In the genomic region with DNA sequence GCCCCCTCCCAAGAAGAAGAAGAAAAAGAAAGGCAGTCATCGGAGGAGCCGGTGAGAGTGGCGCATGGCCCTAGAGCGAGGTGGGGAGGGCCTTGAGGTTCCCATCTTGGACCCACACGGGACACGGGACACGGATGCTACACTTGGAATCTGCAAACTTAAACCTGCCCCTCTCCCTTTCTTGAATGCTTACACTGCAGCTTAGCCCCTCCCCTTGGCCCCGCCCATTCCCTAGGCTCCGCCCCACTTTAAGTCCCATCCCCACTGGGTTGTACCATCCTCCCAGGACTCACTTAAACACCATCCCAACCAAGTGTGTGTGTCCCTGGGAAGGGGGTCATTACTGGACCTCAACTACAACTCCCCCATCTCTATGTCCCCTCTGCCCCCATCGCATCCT, we compare ENCODE assay signal across 13 mouse cellular contexts. TPM values are rescaled to one million over a fixed set of nuclear protein-coding genes. Genes with fewer than 3 reads are reported as not detected.
A peak's percentile ranks its signal among the peaks of the same experiment; 100 is the strongest.
DNase-seq lines count a peak whose midpoint lies in the region; ATAC-seq and TF ChIP-seq lines count a peak whose summit lies in the region.
"Had no signal": no experiment of that assay in that cellular context is flagged by ENCODE, and none has a peak within 500 bp of the region (broad histone marks: within the 10 kb centered on the region; RNA-seq: fewer than 3 reads in every experiment).

No protein-coding gene starts in this region.

- TF ChIP-seq CTCF in gastrocnemius, adult 2 months (IDR thresholded peaks at IDR 0.05), result no peak

- no peak for DNase-seq in forebrain, embryonic 10.5 days (ENCODE audit: extremely low spot score, low spot score)
- peak; percentile 37 for DNase-seq in retina, postnatal 1 day
- DNase-seq in retina, embryonic 14.5 days (ENCODE audit: low spot score), result no peak
- no peak for DNase-seq in cerebellum, postnatal 10 days
- DNase-seq in gastrocnemius, adult 2 months, result no peak
- no peak for DNase-seq in spleen, adult 12 weeks (ENCODE audit: low spot score)
- DNase-seq: heart, adult 11 months; kidney, adult 9 months; left cerebral cortex, postnatal 4 days had no signal

- H3K4me2 ChIP-seq in forebrain, embryonic 16.5 days (ENCODE audit: low read length), result no peak overlapping the region
- H3K4me2 ChIP-seq in limb, embryonic 12.5 days, result peak overlapping the region; percentile 15; the same call in 1 of the 2 replicates

- peaks cover 30% of the 10 kb centered on the region for H3K4me1 ChIP-seq in forebrain, embryonic 10.5 days
- H3K4me1 ChIP-seq in forebrain, embryonic 16.5 days (replicated peaks; ENCODE audit: control insufficient read depth, insufficient read depth, low read length), result peaks cover 15% of the 10 kb centered on the region
- H3K4me1 ChIP-seq in limb, embryonic 12.5 days (replicated peaks), result peaks cover 25% of the 10 kb centered on the region

- H3K9ac ChIP-seq in forebrain, embryonic 16.5 days (replicated peaks; ENCODE audit: low read depth, low read length), result no peak overlapping the region
- no peak overlapping the region for H3K9ac ChIP-seq in limb, embryonic 12.5 days (replicated peaks)

- peak overlapping the region; percentile 57; the same call in 1 of the 2 replicates for H3K27ac ChIP-seq in forebrain, embryonic 10.5 days
- no peak overlapping the region for H3K27ac ChIP-seq in forebrain, embryonic 16.5 days (ENCODE audit: low read length)
- H3K27ac ChIP-seq in limb, embryonic 12.5 days, result no peak overlapping the region
- no peak overlapping the region for H3K27ac ChIP-seq in gastrocnemius, adult 2 months

- 0 out of 2 replicates have a peak, but pooled peaks cover 2% of the 10 kb centered on the region for H3K9me3 ChIP-seq in forebrain, embryonic 10.5 days
- no peaks in the 10 kb centered on the region for H3K9me3 ChIP-seq in forebrain, embryonic 16.5 days (ENCODE audit: control insufficient read depth, low read length)
- H3K9me3 ChIP-seq in limb, embryonic 12.5 days, result peaks cover 3% of the 10 kb centered on the region

- no peaks in the 10 kb centered on the region for H3K36me3 ChIP-seq in forebrain, embryonic 10.5 days (replicated peaks)
- 0 out of 2 replicates have a peak, but pooled peaks cover under 1% of the 10 kb centered on the region for H3K36me3 ChIP-seq in forebrain, embryonic 16.5 days (ENCODE audit: control insufficient read depth, insufficient read depth)
- H3K36me3 ChIP-seq in limb, embryonic 12.5 days, result no peaks in the 10 kb centered on the region

- peaks cover 88% of the 10 kb centered on the region for H3K27me3 ChIP-seq in forebrain, embryonic 10.5 days (ENCODE audit: poor library complexity, severe bottlenecking)
- H3K27me3 ChIP-seq in forebrain, embryonic 16.5 days (replicated peaks; ENCODE audit: control insufficient read depth, insufficient read depth, low read length), result peaks cover 50% of the 10 kb centered on the region
- peaks cover 95% of the 10 kb centered on the region for H3K27me3 ChIP-seq in limb, embryonic 12.5 days

- under 1% methylated on average over 10 of the region's 10 CpGs for WGBS in forebrain, embryonic 10.5 days
- WGBS in forebrain, embryonic 16.5 days, result 5% methylated on average over 10 of the region's 10 CpGs
- WGBS in limb, embryonic 12.5 days, result 4% methylated on average over 10 of the region's 10 CpGs

- peak overlapping the region; percentile 39 for H3K4me3 ChIP-seq in forebrain, embryonic 10.5 days
- no peak overlapping the region for H3K4me3 ChIP-seq in forebrain, embryonic 16.5 days (replicated peaks; ENCODE audit: low read length)
- no peak overlapping the region for H3K4me3 ChIP-seq in limb, embryonic 12.5 days (replicated peaks)
- H3K4me3 ChIP-seq in gastrocnemius, adult 2 months, result no peak overlapping the region

- intact Hi-C loops in gastrocnemius, adult 2 months (cut with DNase I), result no loop called here

- no peak for ATAC-seq in forebrain, embryonic 16.5 days
- ATAC-seq in limb, embryonic 12.5 days (ENCODE audit: insufficient number of reproducible peaks, insufficient read depth, low FRiP score, low TSS enrichment, low read depth), result no peak
- ATAC-seq: activated CD4-positive, CD25-positive, alpha-beta regulatory T cell, adult 4 months; lung, postnatal 0 days had no signal

RNA-seq across cellular contexts. Expression of a gene that starts 35.3 kb away (rescaled TPM):
- polyA plus RNA-seq in forebrain, embryonic 10.5 days (2016; fragmentation: Nextera tagmentation; extraction: Ambion mirVana), result 7.2 and 7.6 TPM in 2 replicates
- polyA plus RNA-seq in forebrain, embryonic 16.5 days (2015; fragmentation: Nextera tagmentation; extraction: Ambion mirVana), result 7.3 and 9.6 TPM in 2 replicates
- 59.6 and 66.8 TPM in 2 replicates for polyA plus RNA-seq in limb, embryonic 12.5 days (2016; fragmentation: Nextera tagmentation; extraction: Ambion mirVana)
- 100 to 1,000 TPM; 253 to 325 TPM for total RNA-seq in gastrocnemius, adult 2 months (2021)
- polyA plus RNA-seq: activated CD4-positive, CD25-positive, alpha-beta regulatory T cell, adult 4 months had no signal

RNA-seq across cellular contexts. Expression of a gene that starts 45.7 kb away (rescaled TPM):
- polyA plus RNA-seq in forebrain, embryonic 10.5 days (2016; fragmentation: Nextera tagmentation; extraction: Ambion mirVana), result 2.9 and 4.2 TPM in 2 replicates
- polyA plus RNA-seq in forebrain, embryonic 16.5 days (2015; fragmentation: Nextera tagmentation; extraction: Ambion mirVana), result 44.0 and 60.9 TPM in 2 replicates
- polyA plus RNA-seq in limb, embryonic 12.5 days (2016; fragmentation: Nextera tagmentation; extraction: Ambion mirVana), result 0.13 and 0.43 TPM in 2 replicates
- total RNA-seq in gastrocnemius, adult 2 months (2021), result not detected
- polyA plus RNA-seq: activated CD4-positive, CD25-positive, alpha-beta regulatory T cell, adult 4 months; lung, postnatal 0 days had no signal
